Mouse (Mus musculus) fibroblast of lung, adult 2 months (primary cell): ENCODE measurements at regions not wholly inside any gene's neighbourhood (a gene's known extent, or its start where the extent isn't known, plus 50 kb on each side); places are given as distances from the start of the nearest gene placed in this dataset.

Experiments
- DNase-seq: peaks from one replicate; pipeline ENCODE4 v3.0.0-alpha.2; 2011; ENCODE audit warnings: low read depth

GRCm38 (mm10) chr6:51641965-51642364 lies 118.3 kb downstream of the Snx10 start:
- DNase-seq: peak; percentile 3

GRCm38 (mm10) chr6:51648813-51649212 lies 125.1 kb downstream of the Snx10 start:
- no peak for DNase-seq

GRCm38 (mm10) chr6:51653753-51654152 lies 130.1 kb downstream of the Snx10 start:
- DNase-seq: no peak

GRCm38 (mm10) chr6:51654991-51655390 lies 131.3 kb downstream of the Snx10 start:
- DNase-seq: no peak

GRCm38 (mm10) chr6:51656078-51656477 lies 132.4 kb downstream of the Snx10 start:
- DNase-seq: no peak

- DNase-seq: no peak
These were observed 133.4 kb downstream of the Snx10 start for GRCm38 (mm10) chr6:51656883-51657640.

- DNase-seq: no peak
These were observed 134.7 kb downstream of the Snx10 start for GRCm38 (mm10) chr6:51658360-51658759.

GRCm38 (mm10) chr6:51663178-51663577 lies 139.5 kb downstream of the Snx10 start:
- DNase-seq: no peak

- no peak for DNase-seq
These were observed 140.3 kb downstream of the Snx10 start for GRCm38 (mm10) chr6:51664049-51664448.

GRCm38 (mm10) chr6:51667022-51667421 lies 143.3 kb downstream of the Snx10 start:
- no peak for DNase-seq

- DNase-seq: no peak
These were observed 151.7 kb downstream of the Snx10 start for GRCm38 (mm10) chr6:51675342-51675945.

GRCm38 (mm10) chr6:51677162-51677996 lies 153.7 kb downstream of the Snx10 start:
- no peak for DNase-seq

GRCm38 (mm10) chr6:51678743-51679142 lies 155.0 kb downstream of the Snx10 start:
- no peak for DNase-seq

- DNase-seq: no peak
These were observed 156.6 kb downstream of the Snx10 start for GRCm38 (mm10) chr6:51680239-51680857.

GRCm38 (mm10) chr6:51683131-51683530 lies 159.4 kb downstream of the Snx10 start:
- DNase-seq: no peak

GRCm38 (mm10) chr6:51685651-51686287 lies 162.1 kb downstream of the Snx10 start:
- no peak for DNase-seq

- DNase-seq: no peak
These were observed 167.3 kb downstream of the Snx10 start for GRCm38 (mm10) chr6:51690795-51691563.

- DNase-seq: no peak
These were observed 170.3 kb downstream of the Snx10 start for GRCm38 (mm10) chr6:51693984-51694383.

- DNase-seq: no peak
These were observed 172.7 kb downstream of the Snx10 start for GRCm38 (mm10) chr6:51696396-51696795.

- no peak for DNase-seq
These were observed 174.1 kb downstream of the Snx10 start for GRCm38 (mm10) chr6:51697754-51698153.

GRCm38 (mm10) chr6:51698244-51698643 lies 174.5 kb downstream of the Snx10 start:
- DNase-seq: no peak
